Mouse (Mus musculus): Measurements from ENCODE around the gene Cep164.

GRCm38 (mm10) chr9:45839139-45839981 lies 10.9 kb upstream of the Cep164 start:
- TF ChIP-seq CTCF (IDR thresholded peaks at IDR 0.05; ENCODE audit: insufficient read depth, low read length) = no peak
- TF ChIP-seq POLR2A (IDR thresholded peaks at IDR 0.05; ENCODE audit: borderline replicate concordance, extremely low read depth, low read depth, low read length) = no peak

Data from lung, adult 2 months (tissue).